Mouse (Mus musculus) stomach, embryonic 16.5 days (tissue): ENCODE measurements around the gene Tas2r143. TPM values are rescaled to one million over a fixed set of nuclear protein-coding genes. Genes with fewer than 3 reads are reported as not detected.

ENCODE experiments used
- polyA plus RNA-seq: library from polyadenylated mRNA; unstranded; fragments of >200 nt; fragmentation: Nextera tagmentation; extraction: Ambion mirVana; gene quantifications from 2 replicates; pipeline ENCODE4 v1.2.1, GENCODE M21; 2015

Tas2r143 gene
- polyA plus RNA-seq, 1 experiment from 2014 or later, result not detected

Other genes with a start within 250 kb of the Tas2r143 start
- gene Tas2r144, start 184.9 kb upstream of the Tas2r143 start, polyA plus RNA-seq, result not detected in 2 replicates
- 22.8 and 23.8 TPM in 2 replicates for gene Gstk1, start 154.3 kb upstream of the Tas2r143 start, polyA plus RNA-seq
- 6.3 and 8.6 TPM in 2 replicates for gene Tmem139, start 138.3 kb upstream of the Tas2r143 start, polyA plus RNA-seq
- 47.2 and 58.2 TPM in 2 replicates for gene Casp2, start 135.3 kb upstream of the Tas2r143 start, polyA plus RNA-seq
- gene Clcn1, start 113.6 kb upstream of the Tas2r143 start, polyA plus RNA-seq, result 0.10 and 0.18 TPM in 2 replicates
- 0.29 and 0.32 TPM in 2 replicates for gene Fam131b, start 75.6 kb upstream of the Tas2r143 start, polyA plus RNA-seq
- 99.0 and 107 TPM in 2 replicates for gene Zyx, start 50.6 kb upstream of the Tas2r143 start, polyA plus RNA-seq
- gene Epha1, start 27.0 kb upstream of the Tas2r143 start, polyA plus RNA-seq, result 25.5 and 31.3 TPM in 2 replicates
- not detected in 2 replicates for gene Tas2r135, start 5.2 kb downstream of the Tas2r143 start, polyA plus RNA-seq
- gene Tas2r126, start 34.3 kb downstream of the Tas2r143 start, polyA plus RNA-seq, result not detected in 2 replicates
- not detected in 2 replicates for gene Olfr458, start 65.0 kb downstream of the Tas2r143 start, polyA plus RNA-seq
- gene Olfr457, start 76.1 kb downstream of the Tas2r143 start, polyA plus RNA-seq, result not detected in 2 replicates
- gene Olfr456, start 87.0 kb downstream of the Tas2r143 start, polyA plus RNA-seq, result not detected in 2 replicates
- gene Olfr455, start 147.3 kb downstream of the Tas2r143 start, polyA plus RNA-seq, result 0.04 and 0.07 TPM in 2 replicates
- gene Tcaf3, start 197.5 kb downstream of the Tas2r143 start, polyA plus RNA-seq, result not detected in 2 replicates
- 14.8 and 17.2 TPM in 2 replicates for gene Tcaf2, start 245.0 kb downstream of the Tas2r143 start, polyA plus RNA-seq